Mouse (Mus musculus) midbrain, postnatal 0 days (tissue): ENCODE results near the gene Pkd1l3. TPM values are rescaled to one million over a fixed set of nuclear protein-coding genes. Genes with fewer than 3 reads are reported as not detected.

Experiments
- ATAC-seq: fragments of 200-750 bp; cut with Nextera tagmentation; 2 replicates; pipeline ENCODE4 v1.8.0; 2017; ENCODE audit warnings: moderate number of reproducible peaks, mild to moderate bottlenecking, moderate TSS enrichment, moderate library complexity; ENCODE audit not compliant: low FRiP score
- DNase-seq: peaks from one replicate; pipeline ENCODE4 v3.0.0-alpha.2; 2015; ENCODE audit warnings: low spot score
- H3K27ac ChIP-seq: fragments of 300-500 bp; sonication (generic); 2 replicates; pipeline ENCODE4 v1.5.1; 2014; ENCODE audit warnings: low read depth, mild to moderate bottlenecking, low read length, mixed read lengths
- H3K27me3 ChIP-seq: fragments of 300-500 bp; sonication (generic); 2 replicates; pipeline ENCODE4 v1.6.1; 2014; ENCODE audit warnings: low read length, control low read depth, mixed read lengths; ENCODE audit not compliant: insufficient read depth
- H3K36me3 ChIP-seq: fragments of 300-500 bp; sonication (generic); 2 replicates; pipeline ENCODE4 v1.6.1; 2014; ENCODE audit warnings: low read length, control low read depth, mixed read lengths; ENCODE audit not compliant: insufficient read depth
- H3K4me1 ChIP-seq: fragments of 300-500 bp; sonication (generic); 2 replicates; pipeline ENCODE4 v1.6.1; 2014; ENCODE audit warnings: mild to moderate bottlenecking, control low read depth, antibody characterized with exemption, low read length, mixed read lengths; ENCODE audit not compliant: insufficient read depth
- H3K4me2 ChIP-seq: fragments of 300-500 bp; sonication (generic); 2 replicates; pipeline ENCODE4 v1.6.1; 2014; ENCODE audit warnings: low read depth, mild to moderate bottlenecking, low read length, mixed read lengths; ENCODE audit not compliant: poor library complexity, severe bottlenecking
- H3K4me3 ChIP-seq: fragments of 300-500 bp; sonication (generic); 2 replicates; pipeline ENCODE4 v1.5.1; 2014; ENCODE audit warnings: low read depth, mild to moderate bottlenecking, low read length, moderate library complexity
- H3K9ac ChIP-seq: fragments of 300-500 bp; sonication (generic); replicated peaks from 2 replicates; pipeline ENCODE4 v1.6.1; 2014; ENCODE audit warnings: mild to moderate bottlenecking, low read length, moderate library complexity, mixed read lengths; ENCODE audit not compliant: poor library complexity, severe bottlenecking
- H3K9me3 ChIP-seq: fragments of 300-500 bp; sonication (generic); 2 replicates; pipeline ENCODE4 v1.6.1; 2016; ENCODE audit warnings: low read length, control low read depth
- CTCF ChIP-seq: IDR thresholded peaks from 2 replicates; pipeline ENCODE4 v1.5.1; 2016; ENCODE audit warnings: antibody characterized with exemption, mild to moderate bottlenecking
- WGBS: fragments of 180-500 bp; shearing (Covaris S2); extraction: QIAGEN DNeasy Blood & Tissue Kit; methylation state at CpG from one replicate; pipeline ENCODE4 v1.1.7; 2014; 5-methylcytosine and 5-hydroxymethylcytosine counted together
- polyA plus RNA-seq: library from polyadenylated mRNA; unstranded; fragments of >200 nt; fragmentation: Nextera tagmentation; extraction: Ambion mirVana; gene quantifications from 2 replicates; pipeline ENCODE4 v1.2.1, GENCODE M21; 2015
- total RNA-seq: library from RNA; depleted of rRNA; stranded (reverse); fragments of >200 nt; gene quantifications from 2 replicates; pipeline ENCODE4 v1.2.3, GENCODE M21; 2014

Gene Pkd1l3
- total and polyA plus RNA-seq, 2 experiments from 2014 or later: 0.07 to 0.22 TPM

GRCm38 (mm10) chr8:109662328-109662727 is 48.0 kb downstream of the Pkd1l3 start:
- no peak for TF ChIP-seq CTCF
- Histone ChIP-seq H3K27ac (no peak overlapping the region), H3K27me3 (no peaks in the 10 kb centered on the region), H3K36me3 (peaks cover 6% of the 10 kb centered on the region; the same call in 1 of the 2 replicates), H3K4me1 (no peaks in the 10 kb centered on the region), H3K9me3 (no peaks in the 10 kb centered on the region), H3K4me2 (no peak overlapping the region), H3K9ac (no peak overlapping the region), H3K4me3 (no peak overlapping the region)
- no peak for DNase-seq
- no peak for ATAC-seq
- 87% methylated on average over 3 of the region's 3 CpGs for WGBS

- Histone ChIP-seq H3K9ac (no peak overlapping the region), H3K4me2 (no peak overlapping the region), H3K4me1 (no peaks in the 10 kb centered on the region), H3K4me3 (no peak overlapping the region), H3K27me3 (no peaks in the 10 kb centered on the region), H3K27ac (no peak overlapping the region), H3K36me3 (peaks cover 23% of the 10 kb centered on the region), H3K9me3 (no peaks in the 10 kb centered on the region)
- no peak for TF ChIP-seq CTCF
- WGBS: 80% methylated on average over 5 of the region's 5 CpGs
- DNase-seq (no peak), ATAC-seq (no peak)
These were observed 52.3 kb downstream of the Pkd1l3 start for GRCm38 (mm10) chr8:109666616-109667015.

- ATAC-seq: no peak
- Histone ChIP-seq H3K27ac (no peak overlapping the region), H3K4me2 (no peak overlapping the region), H3K4me1 (no peaks in the 10 kb centered on the region), H3K27me3 (no peaks in the 10 kb centered on the region), H3K9me3 (no peaks in the 10 kb centered on the region), H3K36me3 (peaks cover 64% of the 10 kb centered on the region), H3K9ac (no peak overlapping the region), H3K4me3 (no peak overlapping the region)
- TF ChIP-seq CTCF: no peak
- 83% methylated on average over 5 of the region's 5 CpGs for WGBS
- DNase-seq: no peak
These were observed 58.3 kb downstream of the Pkd1l3 start for GRCm38 (mm10) chr8:109672656-109673055.

GRCm38 (mm10) chr8:109673596-109673995 is 59.3 kb downstream of the Pkd1l3 start:
- 91% methylated on average over 2 of the region's 2 CpGs for whole genome bisulfite sequencing
- no peak for ATAC-seq

GRCm38 (mm10) chr8:109675896-109676643 is 61.8 kb downstream of the Pkd1l3 start:
- Histone ChIP-seq H3K36me3 (peaks cover 76% of the 10 kb centered on the region), H3K4me3 (no peak overlapping the region), H3K4me2 (no peak overlapping the region), H3K4me1 (no peaks in the 10 kb centered on the region), H3K9ac (no peak overlapping the region), H3K27ac (no peak overlapping the region), H3K9me3 (no peaks in the 10 kb centered on the region), H3K27me3 (no peaks in the 10 kb centered on the region)
- DNase-seq: no peak
- WGBS: 95% methylated on average over 9 of the region's 9 CpGs
- ATAC-seq: no peak
- no peak for TF ChIP-seq CTCF

More at GRCm38 (mm10) chr8:109673596-109673995, 59.3 kb downstream of the Pkd1l3 start:
- H3K4me1 ChIP-seq: no peaks in the 10 kb centered on the region
- no peak for TF ChIP-seq CTCF
- no peak for DNase-seq
- no peaks in the 10 kb centered on the region for H3K9me3 ChIP-seq
- no peak overlapping the region for H3K27ac ChIP-seq
- H3K4me2 ChIP-seq: no peak overlapping the region
- no peaks in the 10 kb centered on the region for H3K27me3 ChIP-seq
- no peak overlapping the region for H3K4me3 ChIP-seq
- peaks cover 68% of the 10 kb centered on the region for H3K36me3 ChIP-seq
- H3K9ac ChIP-seq: no peak overlapping the region

- H3K27ac ChIP-seq: no peak overlapping the region
- H3K9ac ChIP-seq: no peak overlapping the region
- H3K36me3 ChIP-seq: peaks cover 45% of the 10 kb centered on the region
- WGBS: 87% methylated on average over 3 of the region's 3 CpGs
- no peak overlapping the region for H3K4me3 ChIP-seq
- H3K4me1 ChIP-seq: no peaks in the 10 kb centered on the region
- no peak overlapping the region for H3K4me2 ChIP-seq
- DNase-seq (no peak), ATAC-seq (no peak)
- no peak for TF ChIP-seq CTCF
- no peaks in the 10 kb centered on the region for H3K9me3 ChIP-seq
- H3K27me3 ChIP-seq: no peaks in the 10 kb centered on the region
These were observed 67.2 kb downstream of the Pkd1l3 start for GRCm38 (mm10) chr8:109681535-109681934.
